ENCODE assay signal across 8 mouse cellular contexts in the genomic region with DNA sequence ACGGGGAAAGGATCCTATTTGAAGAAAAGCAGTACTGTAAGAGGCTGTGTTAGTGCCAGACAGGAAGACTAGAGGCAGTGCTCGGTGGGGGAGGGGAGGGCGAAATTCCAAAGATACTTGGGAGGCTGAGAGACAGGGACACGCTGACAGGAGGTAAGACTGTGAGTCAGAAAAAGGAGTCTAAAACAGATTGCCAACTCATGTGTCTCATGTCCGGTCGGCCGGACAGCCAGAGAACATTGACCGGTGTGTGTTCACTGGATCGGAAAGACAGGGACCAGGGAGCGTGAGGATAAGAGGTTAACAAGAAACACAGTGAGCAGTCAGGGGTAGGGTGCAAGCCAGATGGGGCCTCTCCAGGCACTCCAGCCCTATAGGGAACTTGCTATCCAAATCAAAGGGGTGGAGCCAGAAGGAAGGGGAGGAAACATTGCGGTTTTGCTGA. TPM values are rescaled to one million over a fixed set of nuclear protein-coding genes. Genes with fewer than 3 reads are reported as not detected.
DNase-seq lines count a peak whose midpoint lies in the region; ATAC-seq and TF ChIP-seq lines count a peak whose summit lies in the region.

No protein-coding gene starts in this region.

- H3K9ac ChIP-seq in lung, embryonic 15.5 days: no peak overlapping the region; the same call in 1 of the 2 replicates
- no peak overlapping the region for H3K9ac ChIP-seq in neural tube, embryonic 15.5 days (replicated peaks)

- no peaks in the 10 kb centered on the region for H3K27me3 ChIP-seq in kidney, adult 2 months (replicated peaks; ENCODE audit: control insufficient read depth, insufficient read depth, low read length)
- no peaks in the 10 kb centered on the region for H3K27me3 ChIP-seq in lung, embryonic 15.5 days
- H3K27me3 ChIP-seq in neural tube, embryonic 15.5 days (replicated peaks): no peaks in the 10 kb centered on the region

- no peak overlapping the region for H3K4me3 ChIP-seq in kidney, adult 2 months (ENCODE audit: insufficient read depth, low read depth, low read length)
- H3K4me3 ChIP-seq in lung, embryonic 15.5 days: peak overlapping the region; percentile 30
- peak overlapping the region; percentile 14; the same call in 1 of the 2 replicates for H3K4me3 ChIP-seq in neural tube, embryonic 15.5 days (replicated peaks)

- no peaks in the 10 kb centered on the region for H3K9me3 ChIP-seq in lung, embryonic 15.5 days
- H3K9me3 ChIP-seq in neural tube, embryonic 15.5 days (replicated peaks): no peaks in the 10 kb centered on the region

- TF ChIP-seq POLR2A in kidney, adult 2 months (IDR thresholded peaks at IDR 0.05; ENCODE audit: low read depth, low read length): no peak

- peaks cover 6% of the 10 kb centered on the region; the same call in 1 of the 2 replicates for H3K4me1 ChIP-seq in kidney, adult 2 months (ENCODE audit: control insufficient read depth, insufficient read depth, low read length)
- H3K4me1 ChIP-seq in lung, embryonic 15.5 days: peaks cover 10% of the 10 kb centered on the region; the same call in 1 of the 2 replicates
- peaks cover 3% of the 10 kb centered on the region; the same call in 1 of the 2 replicates for H3K4me1 ChIP-seq in neural tube, embryonic 15.5 days

- peak overlapping the region; percentile 50 for H3K4me2 ChIP-seq in lung, embryonic 15.5 days
- peak overlapping the region; percentile 40 for H3K4me2 ChIP-seq in neural tube, embryonic 15.5 days

- ATAC-seq in lung, embryonic 15.5 days (ENCODE audit: borderline replicate concordance, extremely low read depth, low FRiP score, low TSS enrichment): peak; percentile 89
- no peak; the same call in 1 of the 2 replicates for ATAC-seq in neural tube, embryonic 15.5 days (ENCODE audit: low FRiP score)

- H3K36me3 ChIP-seq in kidney, adult 2 months (ENCODE audit: control insufficient read depth, insufficient read depth, low read length): no peaks in the 10 kb centered on the region
- H3K36me3 ChIP-seq in lung, embryonic 15.5 days: no peaks in the 10 kb centered on the region
- H3K36me3 ChIP-seq in neural tube, embryonic 15.5 days: no peaks in the 10 kb centered on the region

- DNase-seq in ovary, adult 18-20 months (ENCODE audit: low spot score): peak; percentile 62
- DNase-seq in ovary, postnatal 10 days (ENCODE audit: low spot score): no peak
- DNase-seq in embryo, embryonic 9.5 days (ENCODE audit: extremely low spot score): peak; percentile 82
- peak; percentile 65 for DNase-seq in heart, adult 8-10 months (ENCODE audit: low spot score)
- peak; percentile 95 for DNase-seq in kidney, adult 2 months
- DNase-seq in thymus, postnatal 25 days: no peak

- H3K27ac ChIP-seq in kidney, adult 2 months (ENCODE audit: insufficient read depth, low read depth, low read length): no peak overlapping the region
- H3K27ac ChIP-seq in lung, embryonic 15.5 days: peak overlapping the region; percentile 41; the same call in 1 of the 2 replicates
- H3K27ac ChIP-seq in neural tube, embryonic 15.5 days (replicated peaks): no peak overlapping the region

- 2% methylated on average over 11 of the region's 11 CpGs for WGBS in kidney, adult 2 months
- WGBS in lung, embryonic 15.5 days: 4% methylated on average over 11 of the region's 11 CpGs
- 46% methylated on average over 11 of the region's 11 CpGs for WGBS in neural tube, embryonic 15.5 days

- TF ChIP-seq CTCF in kidney, adult 2 months (conservative IDR thresholded peaks at IDR 0.05; ENCODE audit: insufficient read depth, insufficient read length, low read depth, low read length): no peak

RNA-seq across cellular contexts. Expression of a gene that starts 42.3 kb away (rescaled TPM):
- total RNA-seq in heart, adult 8-10 months (2022): 10 to 100 TPM; 45.5 to 56.4 (median 52.8) TPM
- polyA plus RNA-seq in kidney, adult 2 months (2012; rRNA removed): 3.0 and 84.9 TPM in 2 replicates
- 6.9 and 7.8 TPM in 2 replicates for polyA plus RNA-seq in lung, embryonic 15.5 days (2015; fragmentation: Nextera tagmentation; extraction: Ambion mirVana)
- 4.0 and 16.1 TPM in 2 replicates for polyA plus RNA-seq in neural tube, embryonic 15.5 days (2015; fragmentation: Nextera tagmentation; extraction: Ambion mirVana)

Comparison
In these comparisons a context has a peak if more than half of its experiments do, and no peak if none do; other contexts are left out.
1. DNase-seq: peak in ovary, adult 18-20 months (single experiment), embryo, embryonic 9.5 days (single experiment), heart, adult 8-10 months (single experiment) and kidney, adult 2 months (single experiment); none in ovary, postnatal 10 days (single experiment) and thymus, postnatal 25 days (single experiment).